Mouse (Mus musculus): ENCODE data around the gene Dock1.

Gene Dock1

GRCm38 (mm10) chr7:135194190-135194589 is 523.7 kb downstream of the Dock1 start:
- DNase-seq, result no peak

- DNase-seq, result no peak
Measured at GRCm38 (mm10) chr7:135195631-135196030, 525.2 kb downstream of the Dock1 start.

- no peak for DNase-seq
Measured at GRCm38 (mm10) chr7:135196828-135197227, 526.4 kb downstream of the Dock1 start.

- peak; percentile 57 to 62 for DNase-seq
Measured at GRCm38 (mm10) chr7:135203920-135204319, 533.5 kb downstream of the Dock1 start.

GRCm38 (mm10) chr7:135205111-135205510 is 534.7 kb downstream of the Dock1 start:
- DNase-seq, result no peak

- no peak for DNase-seq
Measured at GRCm38 (mm10) chr7:135208947-135209567, 538.6 kb downstream of the Dock1 start.

- DNase-seq, result no peak
Measured at GRCm38 (mm10) chr7:135210296-135210695, 539.8 kb downstream of the Dock1 start.

- no peak for DNase-seq
Measured at GRCm38 (mm10) chr7:135210831-135211230, 540.4 kb downstream of the Dock1 start.

- peak; percentile 55 to 62 for DNase-seq
Measured at GRCm38 (mm10) chr7:135212505-135212904, 542.1 kb downstream of the Dock1 start.

- DNase-seq, result no peak
Measured at GRCm38 (mm10) chr7:135221475-135221874, 551.0 kb downstream of the Dock1 start.

All from kidney, adult 8-10 months (tissue).